Mouse (Mus musculus): ENCODE results near the gene Cngb1. TPM values are rescaled to one million over a fixed set of nuclear protein-coding genes. Genes with fewer than 3 reads are reported as not detected.

Cngb1 gene
- polyA plus RNA-seq (2015; fragmentation: Nextera tagmentation; extraction: Ambion mirVana): 0.25 and 0.69 TPM in 2 replicates

DNA sequence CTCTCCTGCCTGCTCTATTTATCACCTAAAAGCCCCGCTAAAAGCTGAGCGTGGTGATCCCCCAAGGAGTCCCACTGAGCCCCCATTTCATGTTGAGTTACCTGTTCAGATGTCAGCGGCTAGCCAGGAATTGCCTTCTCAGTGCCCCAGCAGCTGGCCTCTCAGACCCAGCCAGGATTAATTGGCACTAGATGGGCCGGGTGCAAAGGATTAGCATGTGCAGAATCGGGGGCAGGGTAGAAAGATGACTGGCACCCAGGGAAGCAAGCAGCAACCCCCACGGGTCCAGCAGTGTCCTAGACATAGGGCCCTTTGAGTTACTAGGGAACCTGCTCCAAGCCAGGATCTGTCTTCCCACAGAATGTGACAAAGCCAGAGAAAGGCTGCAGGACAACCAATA is at the start of gene Cngb1:
Gene Cngb1, minus strand, starts transcription at position 155 of the 400 bp plus-strand sequence.
- Histone ChIP-seq H3K9ac (ENCODE audit: low read depth, low read length) (no peak within 1 kb of the TSS), H3K27ac (ENCODE audit: low read depth, low read length) (no peak within 1 kb of the TSS), H3K4me2 (ENCODE audit: low read length) (no peak within 1 kb of the TSS), H3K4me3 (ENCODE audit: low read length) (no peak within 1 kb of the TSS), H3K27me3 (replicated peaks; ENCODE audit: control insufficient read depth, insufficient read depth, low read length) (no peaks in the 10 kb centered on the region), H3K4me1 (ENCODE audit: control insufficient read depth, insufficient read depth, low read depth, low read length) (no peaks in the 10 kb centered on the region), H3K36me3 (ENCODE audit: control insufficient read depth, insufficient read depth, low read length) (no peaks in the 10 kb centered on the region), H3K9me3 (ENCODE audit: control insufficient read depth, low read length) (no peaks in the 10 kb centered on the region)
- no peak for ATAC-seq
- WGBS: 56% methylated on average over 6 of the region's 6 CpGs

DNA sequence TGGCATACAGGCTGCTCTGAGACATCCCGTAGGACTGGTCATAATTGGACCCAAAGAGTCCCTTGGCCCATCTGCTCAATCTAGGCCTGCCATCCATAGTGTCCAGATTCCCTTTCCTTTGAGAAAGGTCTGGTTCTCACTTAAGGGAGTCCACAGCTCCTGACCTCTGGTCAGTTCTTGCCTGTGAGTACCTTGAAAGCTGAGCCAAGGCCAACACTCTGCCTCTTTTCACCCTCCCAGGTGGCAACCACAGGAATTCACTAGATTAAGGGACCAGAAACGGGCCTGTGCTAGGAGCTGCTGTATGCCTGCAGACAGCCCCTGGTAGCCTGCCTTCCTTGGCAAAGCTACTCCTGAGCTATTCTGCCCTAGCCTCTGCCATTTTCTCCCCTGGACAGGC is 48.2 kb upstream of the Cngb1 start:
- ATAC-seq: no peak
- Histone ChIP-seq H3K9me3 (ENCODE audit: control insufficient read depth, low read length) (no peaks in the 10 kb centered on the region), H3K36me3 (ENCODE audit: control insufficient read depth, insufficient read depth, low read length) (no peaks in the 10 kb centered on the region), H3K27me3 (replicated peaks; ENCODE audit: control insufficient read depth, insufficient read depth, low read length) (no peaks in the 10 kb centered on the region), H3K9ac (ENCODE audit: low read depth, low read length) (no peak overlapping the region), H3K4me1 (ENCODE audit: control insufficient read depth, insufficient read depth, low read depth, low read length) (peaks cover 36% of the 10 kb centered on the region), H3K4me3 (ENCODE audit: low read length) (no peak overlapping the region), H3K4me2 (ENCODE audit: low read length) (peak overlapping the region; percentile 93; the same call in 1 of the 2 replicates), H3K27ac (ENCODE audit: low read depth, low read length) (no peak overlapping the region)
- WGBS: 64% methylated on average over 2 of the region's 2 CpGs

DNA sequence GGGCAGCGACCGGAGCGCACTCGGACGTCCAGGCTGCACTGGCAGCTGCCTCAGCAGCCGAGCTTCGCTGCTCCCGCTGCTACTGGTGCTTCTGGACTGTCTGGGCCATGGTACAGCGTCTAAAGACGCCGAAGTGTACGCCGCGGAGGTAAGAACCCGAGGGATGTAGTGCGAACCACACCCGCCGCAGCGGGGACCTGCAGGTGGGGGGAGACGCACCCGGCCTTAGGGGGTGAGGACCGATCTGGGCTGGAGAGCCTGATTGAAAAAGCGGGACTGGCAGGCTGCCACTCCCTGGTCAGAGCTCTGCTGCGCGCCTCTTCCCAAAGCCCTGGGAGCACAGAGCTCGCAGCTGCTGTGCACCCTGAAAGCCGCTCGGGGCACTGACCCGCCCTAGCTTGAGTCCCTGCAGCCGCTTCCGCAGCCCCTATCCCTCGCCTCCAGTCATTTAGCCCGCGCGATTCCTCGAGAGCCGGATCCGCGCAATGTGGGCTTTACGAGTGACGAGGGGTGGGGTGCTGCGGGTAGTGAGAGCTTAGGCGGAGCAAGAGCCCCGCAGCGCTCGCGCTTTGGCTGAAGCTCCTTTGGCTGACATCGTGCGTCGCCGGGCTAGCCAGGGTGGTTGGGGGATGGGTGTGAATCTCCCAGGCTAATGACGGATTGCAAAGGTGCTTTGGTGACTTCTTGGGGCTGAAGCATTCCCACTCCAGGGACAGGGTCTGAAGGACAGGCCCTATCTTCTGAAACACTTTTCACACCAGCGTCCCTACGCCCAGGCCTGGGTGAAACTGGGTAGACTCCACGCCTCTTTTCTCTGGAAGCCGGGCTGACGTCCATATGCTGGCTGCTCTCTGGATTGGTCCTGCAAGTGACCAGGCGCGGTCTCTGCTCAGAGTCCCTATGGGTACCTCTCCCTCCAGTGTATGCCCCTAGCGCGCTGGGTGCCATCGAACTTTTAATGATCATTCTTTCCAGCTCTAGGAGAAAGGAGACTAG is 46.8 kb upstream of the Cngb1 start:
- H3K27me3 ChIP-seq (replicated peaks; ENCODE audit: control insufficient read depth, insufficient read depth, low read length): no peaks in the 10 kb centered on the region
- H3K4me3 ChIP-seq (ENCODE audit: low read length): peak overlapping the region; percentile 82
- no peaks in the 10 kb centered on the region for H3K9me3 ChIP-seq (ENCODE audit: control insufficient read depth, low read length)
- ATAC-seq: peak; percentile 29
- H3K9ac ChIP-seq (ENCODE audit: low read depth, low read length): peak overlapping the region; percentile 86
- H3K4me1 ChIP-seq (ENCODE audit: control insufficient read depth, insufficient read depth, low read depth, low read length): peaks cover 36% of the 10 kb centered on the region
- 1% methylated on average over 61 of the region's 62 CpGs for WGBS
- H3K4me2 ChIP-seq (ENCODE audit: low read length): peak overlapping the region; percentile 93
- no peaks in the 10 kb centered on the region for H3K36me3 ChIP-seq (ENCODE audit: control insufficient read depth, insufficient read depth, low read length)
- peak overlapping the region; percentile 87 for H3K27ac ChIP-seq (ENCODE audit: low read depth, low read length)

DNA sequence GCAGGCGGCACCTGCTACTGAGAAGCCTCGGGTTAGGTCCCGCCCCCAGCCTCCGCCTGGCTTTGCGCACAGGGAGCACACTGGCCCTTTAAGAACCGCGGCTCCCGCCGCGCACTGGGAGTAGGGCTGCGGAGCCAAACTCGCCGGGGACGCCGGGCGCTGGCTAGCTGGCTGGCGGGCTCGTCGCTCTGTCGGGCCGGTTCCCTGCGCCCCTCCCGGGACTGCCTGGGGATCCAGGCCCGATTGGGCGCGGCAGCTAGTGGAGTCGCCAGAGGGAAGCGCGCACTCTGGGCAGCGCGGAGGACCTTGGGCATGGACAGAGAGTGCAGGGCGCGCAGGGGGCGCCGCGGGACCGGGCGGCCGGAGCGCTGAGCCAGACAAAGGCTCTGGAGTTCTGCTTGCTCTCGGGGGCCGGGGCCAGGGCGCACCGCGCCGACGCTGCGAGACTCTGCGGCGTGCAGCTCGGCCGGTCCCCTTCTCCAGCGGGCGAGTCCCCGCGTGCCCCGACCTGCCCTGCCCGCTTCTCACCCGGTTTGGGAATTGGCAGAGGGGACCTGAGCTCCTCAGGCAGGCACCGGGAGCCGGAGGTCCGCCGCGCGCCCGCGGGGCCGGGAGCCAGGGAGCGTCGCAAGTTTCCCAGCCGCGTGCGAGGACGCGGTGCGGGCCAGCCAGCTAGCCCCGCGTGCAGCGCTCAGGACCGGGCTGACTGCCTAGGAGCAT is 45.9 kb upstream of the Cngb1 start, which contains the start of gene Mmp15:
Gene Mmp15, plus strand, starts transcription at position 118 of the 720 bp plus-strand sequence.
- no peaks in the 10 kb centered on the region for H3K9me3 ChIP-seq (ENCODE audit: control insufficient read depth, low read length)
- ATAC-seq: peak; percentile 70
- WGBS: 0% methylated on average over 72 of the region's 80 CpGs
- no peaks in the 10 kb centered on the region for H3K27me3 ChIP-seq (replicated peaks; ENCODE audit: control insufficient read depth, insufficient read depth, low read length)
- H3K36me3 ChIP-seq (ENCODE audit: control insufficient read depth, insufficient read depth, low read length): no peaks in the 10 kb centered on the region
- H3K4me1 ChIP-seq (ENCODE audit: control insufficient read depth, insufficient read depth, low read depth, low read length): peaks cover 36% of the 10 kb centered on the region
- H3K27ac ChIP-seq (ENCODE audit: low read depth, low read length): peak within 1 kb of the TSS; percentile 87
- peak within 1 kb of the TSS; percentile 93 for H3K4me2 ChIP-seq (ENCODE audit: low read length)
- peak within 1 kb of the TSS; percentile 82 for H3K4me3 ChIP-seq (ENCODE audit: low read length)
- H3K9ac ChIP-seq (ENCODE audit: low read depth, low read length): peak within 1 kb of the TSS; percentile 86

DNA sequence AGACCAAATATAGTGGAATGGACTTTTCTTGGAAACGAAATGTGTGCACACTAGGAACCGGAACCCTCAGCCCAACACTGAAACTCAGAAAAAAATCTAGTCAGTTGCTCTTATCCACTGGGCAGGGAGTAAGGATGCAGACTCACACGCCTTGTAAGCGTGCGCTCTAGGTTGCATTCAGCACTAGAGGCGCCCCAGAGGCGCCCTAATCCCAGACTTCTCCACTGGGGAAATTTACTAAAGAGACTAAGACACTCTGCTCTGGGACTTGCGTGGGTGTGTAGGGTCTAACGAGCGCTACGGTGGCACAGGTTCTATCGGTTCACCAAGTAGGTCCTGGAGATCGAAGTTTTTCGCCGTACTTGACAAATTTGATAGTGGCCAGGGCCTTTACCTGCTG is 45.1 kb upstream of the Cngb1 start:
- H3K4me3 ChIP-seq (ENCODE audit: low read length): peak overlapping the region; percentile 82
- H3K27ac ChIP-seq (ENCODE audit: low read depth, low read length): no peak overlapping the region
- H3K4me1 ChIP-seq (ENCODE audit: control insufficient read depth, insufficient read depth, low read depth, low read length): peaks cover 42% of the 10 kb centered on the region
- 2% methylated on average over 15 of the region's 15 CpGs for WGBS
- H3K4me2 ChIP-seq (ENCODE audit: low read length): peak overlapping the region; percentile 93
- no peak for ATAC-seq
- H3K9me3 ChIP-seq (ENCODE audit: control insufficient read depth, low read length): no peaks in the 10 kb centered on the region
- H3K9ac ChIP-seq (ENCODE audit: low read depth, low read length): 0 out of 2 replicates have a peak overlapping the region, but pooled peaks have one; percentile 86
- no peaks in the 10 kb centered on the region for H3K36me3 ChIP-seq (ENCODE audit: control insufficient read depth, insufficient read depth, low read length)
- H3K27me3 ChIP-seq (replicated peaks; ENCODE audit: control insufficient read depth, insufficient read depth, low read length): no peaks in the 10 kb centered on the region

DNA sequence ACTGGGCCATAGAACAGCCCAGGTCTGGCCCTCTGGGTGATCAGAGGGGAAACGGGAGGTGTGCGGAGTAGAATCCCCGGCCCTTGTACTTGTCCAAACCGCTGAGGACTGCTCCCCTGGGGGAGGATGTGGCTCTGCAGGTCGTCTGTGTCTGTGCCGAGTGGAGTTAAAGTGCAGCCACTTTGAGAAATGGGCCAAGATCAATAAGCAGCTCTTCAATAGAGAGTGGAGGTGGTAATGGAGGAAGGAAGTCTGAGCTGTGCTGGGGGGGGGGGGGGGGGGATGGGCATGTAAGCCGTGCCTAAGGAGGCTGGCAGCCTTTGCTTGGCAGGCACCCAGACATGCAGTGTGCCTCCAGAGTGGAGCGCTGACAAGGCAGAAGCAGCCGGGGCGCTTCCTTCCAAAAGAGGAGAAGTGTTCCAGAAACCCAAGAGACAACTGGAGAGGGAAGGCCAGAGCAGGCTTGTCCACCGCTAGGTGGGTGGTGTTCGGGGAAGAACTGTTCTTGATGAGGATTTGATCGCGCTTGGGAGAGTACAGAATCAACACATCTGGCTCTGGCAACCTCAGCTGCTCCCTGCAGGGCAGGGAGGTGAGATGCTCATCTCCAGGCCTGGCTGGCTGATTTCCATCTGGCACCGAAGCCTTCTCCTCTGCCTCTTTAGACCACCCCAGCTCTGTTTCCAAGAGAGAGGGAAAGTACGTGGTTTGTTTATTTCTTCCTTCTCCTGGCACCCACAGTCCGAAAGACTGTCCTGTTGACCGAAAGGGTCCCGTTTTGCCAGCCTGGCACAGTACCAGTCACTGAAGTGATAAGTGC is 42.6 kb upstream of the Cngb1 start:
- no peak overlapping the region for H3K4me3 ChIP-seq (ENCODE audit: low read length)
- H3K27me3 ChIP-seq (replicated peaks; ENCODE audit: control insufficient read depth, insufficient read depth, low read length): no peaks in the 10 kb centered on the region
- 37% methylated on average over 19 of the region's 19 CpGs for WGBS
- peak overlapping the region; percentile 27 for H3K4me2 ChIP-seq (ENCODE audit: low read length)
- H3K27ac ChIP-seq (ENCODE audit: low read depth, low read length): peak overlapping the region; percentile 41
- peaks cover under 1% of the 10 kb centered on the region for H3K36me3 ChIP-seq (ENCODE audit: control insufficient read depth, insufficient read depth, low read length)
- peaks cover 30% of the 10 kb centered on the region for H3K4me1 ChIP-seq (ENCODE audit: control insufficient read depth, insufficient read depth, low read depth, low read length)
- peak; percentile 25 for ATAC-seq
- H3K9ac ChIP-seq (ENCODE audit: low read depth, low read length): no peak overlapping the region
- H3K9me3 ChIP-seq (ENCODE audit: control insufficient read depth, low read length): no peaks in the 10 kb centered on the region

GRCm38 (mm10) chr8:95348356-95348755 is 42.0 kb upstream of the Cngb1 start:
- Histone ChIP-seq H3K9me3 (ENCODE audit: control insufficient read depth, low read length) (no peaks in the 10 kb centered on the region), H3K4me1 (ENCODE audit: control insufficient read depth, insufficient read depth, low read depth, low read length) (peaks cover 24% of the 10 kb centered on the region), H3K36me3 (ENCODE audit: control insufficient read depth, insufficient read depth, low read length) (peaks cover 7% of the 10 kb centered on the region), H3K9ac (ENCODE audit: low read depth, low read length) (no peak overlapping the region), H3K4me2 (ENCODE audit: low read length) (no peak overlapping the region), H3K27ac (ENCODE audit: low read depth, low read length) (peak overlapping the region; percentile 26; the same call in 1 of the 2 replicates), H3K27me3 (replicated peaks; ENCODE audit: control insufficient read depth, insufficient read depth, low read length) (no peaks in the 10 kb centered on the region), H3K4me3 (ENCODE audit: low read length) (no peak overlapping the region)
- ATAC-seq: no peak
- WGBS: 91% methylated on average over 2 of the region's 2 CpGs

DNA sequence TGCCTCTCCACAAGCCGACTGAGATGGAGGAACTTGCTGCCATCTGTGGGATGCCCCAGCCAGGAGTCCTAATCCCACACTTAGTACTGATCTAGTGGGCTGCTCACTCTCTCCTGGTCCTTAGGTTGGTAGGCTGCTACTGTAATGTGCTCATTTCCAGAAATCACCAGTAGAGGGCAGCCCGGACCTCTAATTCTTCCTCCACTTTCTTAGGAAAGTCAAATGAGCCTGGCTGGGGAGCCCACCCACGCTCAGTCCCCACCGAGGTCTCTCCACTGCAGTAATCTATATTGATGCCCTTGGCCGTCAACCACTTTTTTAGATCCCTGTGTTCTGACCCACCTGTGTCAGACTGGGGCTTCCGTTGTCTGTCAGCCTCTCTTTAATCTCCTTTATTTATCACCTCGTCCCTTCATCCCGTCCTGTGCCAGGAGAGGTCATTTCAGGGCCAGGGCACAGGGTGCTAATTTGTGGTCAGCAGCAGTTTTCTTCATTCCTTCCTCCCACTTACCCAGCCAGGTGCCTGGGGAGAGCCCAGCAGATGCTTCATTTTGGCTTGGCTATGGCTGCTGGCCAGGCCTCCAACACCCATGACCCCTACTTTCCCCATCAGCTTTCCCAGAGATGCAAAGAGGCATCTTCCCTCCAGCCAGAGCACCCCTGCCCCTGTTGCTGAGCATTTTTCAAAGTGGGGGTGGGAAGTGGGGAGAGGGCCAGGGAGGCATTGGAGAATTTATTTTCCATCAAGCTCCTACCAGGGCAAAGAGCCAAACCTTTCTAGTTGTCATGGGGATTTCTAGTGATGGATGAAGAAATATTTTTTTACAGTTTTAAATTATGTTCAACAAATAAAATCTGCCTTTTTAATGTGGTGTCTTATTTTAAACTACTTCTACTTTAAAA is 40.5 kb upstream of the Cngb1 start:
- no peak overlapping the region for H3K4me3 ChIP-seq (ENCODE audit: low read length)
- peaks cover 23% of the 10 kb centered on the region for H3K4me1 ChIP-seq (ENCODE audit: control insufficient read depth, insufficient read depth, low read depth, low read length)
- WGBS: 22% methylated on average over 8 of the region's 8 CpGs
- H3K9me3 ChIP-seq (ENCODE audit: control insufficient read depth, low read length): no peaks in the 10 kb centered on the region
- H3K36me3 ChIP-seq (ENCODE audit: control insufficient read depth, insufficient read depth, low read length): peaks cover 11% of the 10 kb centered on the region
- H3K27ac ChIP-seq (ENCODE audit: low read depth, low read length): no peak overlapping the region
- H3K9ac ChIP-seq (ENCODE audit: low read depth, low read length): no peak overlapping the region
- H3K4me2 ChIP-seq (ENCODE audit: low read length): no peak overlapping the region
- no peaks in the 10 kb centered on the region for H3K27me3 ChIP-seq (replicated peaks; ENCODE audit: control insufficient read depth, insufficient read depth, low read length)
- peak; percentile 52 for ATAC-seq

Data from hindbrain, embryonic 16.5 days (tissue).